Mouse (Mus musculus) limb, embryonic 14.5 days (tissue): ENCODE measurements at regions not wholly inside any gene's neighbourhood (a gene's known extent, or its start where the extent isn't known, plus 50 kb on each side); places are given as distances from the start of the nearest gene placed in this dataset.

ENCODE experiments used
- ATAC-seq: fragments of 200-750 bp; cut with Nextera tagmentation; 2 replicates; pipeline ENCODE4 v1.8.0; 2017; ENCODE audit warnings: low read depth, moderate number of reproducible peaks, moderate TSS enrichment; ENCODE audit not compliant: low FRiP score
- DNase-seq: peaks from one replicate; pipeline ENCODE4 v3.0.0-alpha.2; 2015; ENCODE audit warnings: low spot score
- H3K27ac ChIP-seq: fragments of 300-500 bp; sonication (generic); replicated peaks from 2 replicates; pipeline ENCODE4 v1.5.1; 2014; ENCODE audit warnings: low read depth, mild to moderate bottlenecking, low read length, moderate library complexity, mixed read lengths
- H3K27me3 ChIP-seq: fragments of 300-500 bp; sonication (generic); 2 replicates; pipeline ENCODE4 v1.6.1; 2014; ENCODE audit warnings: low read length, mixed read lengths; ENCODE audit not compliant: control insufficient read depth, insufficient read depth
- H3K36me3 ChIP-seq: fragments of 300-500 bp; sonication (generic); 2 replicates; pipeline ENCODE4 v1.6.1; 2014; ENCODE audit warnings: mild to moderate bottlenecking, low read length, moderate library complexity, mixed read lengths; ENCODE audit not compliant: control insufficient read depth, insufficient read depth
- H3K4me1 ChIP-seq: fragments of 300-500 bp; sonication (generic); 2 replicates; pipeline ENCODE4 v1.6.1; 2014; ENCODE audit warnings: antibody characterized with exemption, low read length, mixed read lengths; ENCODE audit not compliant: control insufficient read depth, insufficient read depth
- H3K4me2 ChIP-seq: fragments of 300-500 bp; sonication (generic); replicated peaks from 2 replicates; pipeline ENCODE4 v1.6.1; 2014; ENCODE audit warnings: low read depth, mild to moderate bottlenecking, low read length, moderate library complexity; ENCODE audit not compliant: severe bottlenecking
- H3K4me3 ChIP-seq: fragments of 300-500 bp; sonication (generic); replicated peaks from 2 replicates; pipeline ENCODE4 v1.5.1; 2014; ENCODE audit warnings: low read length
- H3K9ac ChIP-seq: fragments of 300-500 bp; sonication (generic); 2 replicates; pipeline ENCODE4 v1.6.1; 2014; ENCODE audit warnings: mild to moderate bottlenecking, low read depth, low read length, moderate library complexity; ENCODE audit not compliant: severe bottlenecking
- H3K9me3 ChIP-seq: fragments of 300-500 bp; sonication (generic); 2 replicates; pipeline ENCODE4 v1.6.1; 2016; ENCODE audit warnings: low read length; ENCODE audit not compliant: control insufficient read depth
- POLR2A ChIP-seq: fragments of 200-500 bp; IDR thresholded peaks from 2 replicates; pipeline ENCODE4 v1.8.0; 2012; ENCODE audit warnings: inconsistent platforms, mild to moderate bottlenecking, moderate library complexity, borderline replicate concordance; ENCODE audit not compliant: insufficient read depth, insufficient read length; ENCODE audit errors: extremely low read depth
- WGBS: fragments of 180-500 bp; shearing (Covaris S2); extraction: QIAGEN DNeasy Blood & Tissue Kit; methylation state at CpG from one replicate; pipeline ENCODE4 v1.1.7; 2014; 5-methylcytosine and 5-hydroxymethylcytosine counted together

GRCm38 (mm10) chr15:5459580-5459979 lies 215.6 kb upstream of the Ptger4 start:
- Histone ChIP-seq H3K4me3 (no peak overlapping the region), H3K36me3 (no peaks in the 10 kb centered on the region), H3K4me2 (no peak overlapping the region), H3K27me3 (no peaks in the 10 kb centered on the region), H3K27ac (no peak overlapping the region), H3K9me3 (no peaks in the 10 kb centered on the region), H3K4me1 (no peaks in the 10 kb centered on the region), H3K9ac (no peak overlapping the region)
- 85% methylated on average over 4 of the region's 4 CpGs for WGBS
- TF ChIP-seq POLR2A, result no peak
- ATAC-seq (no peak), DNase-seq (no peak)

GRCm38 (mm10) chr15:5462651-5463050 lies 218.7 kb upstream of the Ptger4 start:
- Histone ChIP-seq H3K9me3 (no peaks in the 10 kb centered on the region), H3K4me2 (no peak overlapping the region), H3K27ac (no peak overlapping the region), H3K36me3 (no peaks in the 10 kb centered on the region), H3K9ac (no peak overlapping the region), H3K4me3 (no peak overlapping the region), H3K27me3 (no peaks in the 10 kb centered on the region), H3K4me1 (peaks cover 3% of the 10 kb centered on the region; the same call in 1 of the 2 replicates)
- WGBS, result 80% methylated on average over 3 of the region's 3 CpGs
- no peak for TF ChIP-seq POLR2A
- no peak for ATAC-seq
- no peak for DNase-seq

GRCm38 (mm10) chr15:5464732-5465131 lies 220.7 kb upstream of the Ptger4 start:
- ATAC-seq, result no peak

GRCm38 (mm10) chr15:5468535-5469073 lies 224.6 kb upstream of the Ptger4 start:
- no peaks in the 10 kb centered on the region for H3K27me3 ChIP-seq
- H3K4me1 ChIP-seq, result peaks cover 5% of the 10 kb centered on the region; the same call in 1 of the 2 replicates
- no peak overlapping the region for H3K4me3 ChIP-seq
- 56% methylated on average over 3 of the region's 3 CpGs for WGBS
- no peaks in the 10 kb centered on the region for H3K36me3 ChIP-seq
- H3K9me3 ChIP-seq, result no peaks in the 10 kb centered on the region
- DNase-seq (no peak), ATAC-seq (peak; percentile 62)
- H3K9ac ChIP-seq, result no peak overlapping the region
- no peak for TF ChIP-seq POLR2A
- H3K27ac ChIP-seq, result no peak overlapping the region
- no peak overlapping the region for H3K4me2 ChIP-seq

More at GRCm38 (mm10) chr15:5464732-5465131, 220.7 kb upstream of the Ptger4 start:
- Histone ChIP-seq H3K9ac (no peak overlapping the region), H3K4me1 (peaks cover 5% of the 10 kb centered on the region; the same call in 1 of the 2 replicates), H3K9me3 (no peaks in the 10 kb centered on the region), H3K36me3 (no peaks in the 10 kb centered on the region), H3K4me3 (no peak overlapping the region), H3K4me2 (no peak overlapping the region), H3K27me3 (no peaks in the 10 kb centered on the region), H3K27ac (no peak overlapping the region)
- no peak for TF ChIP-seq POLR2A
- DNase-seq, result no peak
- 83% methylated on average over 5 of the region's 5 CpGs for WGBS

- H3K4me1 ChIP-seq, result no peaks in the 10 kb centered on the region
- H3K4me2 ChIP-seq, result no peak overlapping the region
- TF ChIP-seq POLR2A, result no peak
- H3K36me3 ChIP-seq, result no peaks in the 10 kb centered on the region
- H3K9ac ChIP-seq, result no peak overlapping the region
- H3K9me3 ChIP-seq, result no peaks in the 10 kb centered on the region
- no peak overlapping the region for H3K27ac ChIP-seq
- ATAC-seq, result no peak
- WGBS, result 71% methylated on average over 1 of the region's 1 CpGs
- H3K27me3 ChIP-seq, result no peaks in the 10 kb centered on the region
- H3K4me3 ChIP-seq, result no peak overlapping the region
- no peak for DNase-seq
These were observed 231.5 kb upstream of the Ptger4 start for GRCm38 (mm10) chr15:5475389-5475995.

GRCm38 (mm10) chr15:5493286-5493685 lies 249.3 kb upstream of the Ptger4 start:
- TF ChIP-seq POLR2A, result no peak
- no peak overlapping the region for H3K9ac ChIP-seq
- H3K4me2 ChIP-seq, result no peak overlapping the region
- H3K4me1 ChIP-seq, result no peaks in the 10 kb centered on the region
- no peak for DNase-seq
- H3K27me3 ChIP-seq, result no peaks in the 10 kb centered on the region
- 80% methylated on average over 3 of the region's 3 CpGs for WGBS
- no peak overlapping the region for H3K4me3 ChIP-seq
- H3K9me3 ChIP-seq, result no peaks in the 10 kb centered on the region
- no peak for ATAC-seq
- no peak overlapping the region for H3K27ac ChIP-seq
- H3K36me3 ChIP-seq, result no peaks in the 10 kb centered on the region
